Mouse (Mus musculus): ENCODE results near the gene Habp4. TPM values are rescaled to one million over a fixed set of nuclear protein-coding genes. Genes with fewer than 3 reads are reported as not detected.

Gene Habp4
- polyA plus RNA-seq, 1 experiment from 2014 or later, result 20.1 TPM

DNA sequence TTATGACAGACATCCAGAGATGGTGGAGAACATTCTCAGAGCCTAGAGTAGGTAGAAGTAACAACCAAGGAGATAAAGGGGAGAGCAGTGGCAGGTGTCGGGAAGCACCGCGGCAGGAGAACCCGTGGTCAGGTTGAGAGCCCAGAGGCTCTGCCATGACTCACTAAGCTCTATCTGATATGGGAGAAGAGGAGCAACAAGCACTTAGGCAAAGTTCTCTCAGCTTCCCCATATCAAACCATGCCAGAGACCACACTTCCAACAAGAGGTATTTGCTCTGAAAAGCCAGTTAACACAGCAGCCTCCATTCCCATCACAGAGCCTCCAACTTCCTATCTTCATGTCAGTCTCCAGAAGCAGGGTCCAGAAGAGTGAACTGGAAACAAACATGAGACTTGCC, 39.3 kb downstream of the Habp4 start:
- H3K27ac ChIP-seq (ENCODE audit: low read depth), result no peak overlapping the region
- 97% methylated on average over 4 of the region's 4 CpGs for WGBS

DNA sequence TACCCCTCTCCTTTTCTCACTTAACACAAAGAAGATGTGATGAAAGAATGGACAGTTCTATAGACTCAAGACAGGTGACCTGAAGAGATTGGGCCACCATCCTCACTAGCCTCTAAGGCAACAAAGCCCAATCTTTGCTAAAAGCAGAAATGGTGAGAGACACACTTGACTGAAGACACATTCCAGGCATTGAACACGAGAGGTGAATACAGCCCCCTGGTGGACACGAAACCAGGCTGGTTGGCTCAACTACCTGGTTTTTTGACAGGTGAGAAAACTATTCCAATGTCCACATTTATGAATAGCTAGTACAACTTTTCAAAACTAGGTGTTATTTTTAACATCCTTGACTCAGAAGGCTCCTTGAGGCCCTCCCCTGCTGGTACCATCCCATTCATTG, 43.1 kb downstream of the Habp4 start:
- H3K4me2 ChIP-seq (ENCODE audit: low read length), result no peak overlapping the region
- H3K36me3 ChIP-seq (ENCODE audit: control insufficient read depth, insufficient read depth, low read length), result peaks cover 3% of the 10 kb centered on the region; the same call in 1 of the 2 replicates
- H3K9me3 ChIP-seq (ENCODE audit: control insufficient read depth, low read length), result no peaks in the 10 kb centered on the region
- no peak for ATAC-seq (replicated peaks; ENCODE audit: low FRiP score, low TSS enrichment, low read depth)
- DNase-seq (ENCODE audit: low spot score), result no peak
- WGBS, result 70% methylated on average over 2 of the region's 2 CpGs
- no peaks in the 10 kb centered on the region for H3K27me3 ChIP-seq (replicated peaks; ENCODE audit: control insufficient read depth, insufficient read depth, low read length)
- no peak overlapping the region for H3K9ac ChIP-seq (ENCODE audit: low read length)
- peaks cover 3% of the 10 kb centered on the region; the same call in 1 of the 2 replicates for H3K4me1 ChIP-seq (replicated peaks; ENCODE audit: control insufficient read depth, insufficient read depth, low read length)
- H3K27ac ChIP-seq (ENCODE audit: low read depth), result no peak overlapping the region
- no peak overlapping the region for H3K4me3 ChIP-seq (ENCODE audit: low read depth, low read length)

More for the DNA sequence above, 39.3 kb downstream of the Habp4 start:
- DNase-seq (ENCODE audit: low spot score), result no peak
- ATAC-seq (replicated peaks; ENCODE audit: low FRiP score, low TSS enrichment, low read depth), result no peak
- peaks cover 8% of the 10 kb centered on the region for H3K36me3 ChIP-seq (ENCODE audit: control insufficient read depth, insufficient read depth, low read length)
- H3K4me1 ChIP-seq (replicated peaks; ENCODE audit: control insufficient read depth, insufficient read depth, low read length), result no peaks in the 10 kb centered on the region
- H3K9ac ChIP-seq (ENCODE audit: low read length), result no peak overlapping the region
- H3K9me3 ChIP-seq (ENCODE audit: control insufficient read depth, low read length), result no peaks in the 10 kb centered on the region
- no peaks in the 10 kb centered on the region for H3K27me3 ChIP-seq (replicated peaks; ENCODE audit: control insufficient read depth, insufficient read depth, low read length)
- H3K4me3 ChIP-seq (ENCODE audit: low read depth, low read length), result no peak overlapping the region
- H3K4me2 ChIP-seq (ENCODE audit: low read length), result no peak overlapping the region

DNA sequence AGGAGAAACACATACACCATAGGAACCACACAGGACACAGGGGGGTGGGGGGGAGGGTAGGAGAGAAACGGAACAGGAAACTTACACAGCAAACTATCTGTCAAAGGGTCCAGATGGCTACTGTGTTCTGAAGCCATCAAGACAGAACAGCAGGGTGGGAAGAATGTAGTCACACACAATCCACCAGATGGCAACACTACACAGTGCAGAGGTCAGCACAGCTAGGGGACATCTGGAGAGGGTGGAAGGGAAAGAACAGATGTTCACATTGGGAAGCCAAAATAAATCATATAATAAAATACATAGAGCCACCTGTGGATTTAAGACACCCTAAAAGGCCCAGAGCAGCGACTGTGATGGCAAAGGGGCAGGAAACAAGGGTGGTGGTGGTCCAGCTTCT, 43.6 kb downstream of the Habp4 start:
- ATAC-seq (replicated peaks; ENCODE audit: low FRiP score, low TSS enrichment, low read depth) (no peak; the same call in 1 of the 2 replicates), DNase-seq (ENCODE audit: low spot score) (no peak)
- Histone ChIP-seq H3K4me1 (replicated peaks; ENCODE audit: control insufficient read depth, insufficient read depth, low read length) (peaks cover 6% of the 10 kb centered on the region; the same call in 1 of the 2 replicates), H3K27ac (ENCODE audit: low read depth) (no peak overlapping the region), H3K4me2 (ENCODE audit: low read length) (no peak overlapping the region), H3K9ac (ENCODE audit: low read length) (no peak overlapping the region), H3K4me3 (ENCODE audit: low read depth, low read length) (no peak overlapping the region), H3K36me3 (ENCODE audit: control insufficient read depth, insufficient read depth, low read length) (peaks cover 3% of the 10 kb centered on the region; the same call in 1 of the 2 replicates), H3K9me3 (ENCODE audit: control insufficient read depth, low read length) (no peaks in the 10 kb centered on the region), H3K27me3 (replicated peaks; ENCODE audit: control insufficient read depth, insufficient read depth, low read length) (no peaks in the 10 kb centered on the region)
- 30% methylated on average over 2 of the region's 2 CpGs for WGBS

DNA sequence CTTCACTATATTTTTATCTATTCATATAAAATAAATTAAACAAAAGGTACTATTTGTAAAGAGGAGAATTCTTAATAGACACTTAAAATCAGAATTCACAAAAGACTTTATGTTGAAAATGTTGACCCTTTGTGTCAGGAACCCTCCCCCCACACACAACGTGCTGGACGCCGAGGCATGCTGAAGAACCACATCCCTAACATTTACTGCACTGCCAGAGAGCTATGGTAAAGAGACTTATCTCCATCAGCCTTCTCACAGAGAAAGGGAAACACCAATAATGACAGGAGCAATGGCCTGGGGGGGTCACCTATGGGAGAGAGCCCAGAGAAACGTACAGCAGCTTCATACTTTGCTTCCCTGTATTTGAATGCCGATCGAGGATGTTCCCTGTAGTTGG, 46.5 kb downstream of the Habp4 start:
- H3K9ac ChIP-seq (ENCODE audit: low read length), result no peak overlapping the region
- WGBS, result 90% methylated on average over 6 of the region's 6 CpGs
- H3K36me3 ChIP-seq (ENCODE audit: control insufficient read depth, insufficient read depth, low read length), result no peaks in the 10 kb centered on the region
- no peak for ATAC-seq (replicated peaks; ENCODE audit: low FRiP score, low TSS enrichment, low read depth)
- peaks cover 6% of the 10 kb centered on the region; the same call in 1 of the 2 replicates for H3K4me1 ChIP-seq (replicated peaks; ENCODE audit: control insufficient read depth, insufficient read depth, low read length)
- no peak overlapping the region for H3K27ac ChIP-seq (ENCODE audit: low read depth)
- H3K27me3 ChIP-seq (replicated peaks; ENCODE audit: control insufficient read depth, insufficient read depth, low read length), result no peaks in the 10 kb centered on the region
- H3K4me2 ChIP-seq (ENCODE audit: low read length), result no peak overlapping the region
- no peak for DNase-seq (ENCODE audit: low spot score)
- no peak overlapping the region for H3K4me3 ChIP-seq (ENCODE audit: low read depth, low read length)
- H3K9me3 ChIP-seq (ENCODE audit: control insufficient read depth, low read length), result no peaks in the 10 kb centered on the region

DNA sequence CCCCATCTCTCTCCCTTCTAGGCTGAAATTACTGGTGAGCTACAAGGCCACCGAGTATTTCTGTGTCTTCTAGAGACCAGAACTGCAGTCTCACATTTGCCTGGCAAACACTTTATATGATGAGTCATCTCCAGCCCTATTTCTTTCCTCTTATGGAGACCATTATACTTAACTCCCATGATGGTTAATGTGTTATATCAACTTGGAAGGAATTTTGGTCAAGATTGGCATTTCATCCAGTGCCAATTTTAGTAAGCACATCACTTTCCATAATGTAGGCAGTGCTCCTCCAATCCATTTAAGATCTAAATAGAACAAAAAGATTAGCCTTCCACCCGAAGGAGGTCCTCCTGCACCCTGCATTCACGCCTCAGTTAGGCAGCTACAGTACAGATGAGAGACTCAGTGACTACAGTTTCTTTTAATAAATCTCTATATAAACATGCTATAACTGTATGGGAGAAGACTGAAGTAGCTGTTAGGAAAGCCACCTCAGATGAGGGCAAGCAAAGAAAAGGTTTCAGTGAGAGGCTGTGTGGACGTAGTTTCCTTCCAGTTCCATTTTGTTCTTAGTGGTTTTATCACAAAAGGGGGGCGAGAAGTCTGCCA, 50.5 kb downstream of the Habp4 start:
- Histone ChIP-seq H3K27me3 (replicated peaks; ENCODE audit: control insufficient read depth, insufficient read depth, low read length) (no peaks in the 10 kb centered on the region), H3K4me2 (ENCODE audit: low read length) (no peak overlapping the region), H3K4me1 (replicated peaks; ENCODE audit: control insufficient read depth, insufficient read depth, low read length) (peaks cover 6% of the 10 kb centered on the region; the same call in 1 of the 2 replicates), H3K9ac (ENCODE audit: low read length) (no peak overlapping the region), H3K36me3 (ENCODE audit: control insufficient read depth, insufficient read depth, low read length) (no peaks in the 10 kb centered on the region), H3K27ac (ENCODE audit: low read depth) (no peak overlapping the region), H3K4me3 (ENCODE audit: low read depth, low read length) (no peak overlapping the region), H3K9me3 (ENCODE audit: control insufficient read depth, low read length) (no peaks in the 10 kb centered on the region)
- WGBS, result 86% methylated on average over 5 of the region's 5 CpGs
- DNase-seq (ENCODE audit: low spot score) (no peak), ATAC-seq (replicated peaks; ENCODE audit: low FRiP score, low TSS enrichment, low read depth) (no peak)

DNA sequence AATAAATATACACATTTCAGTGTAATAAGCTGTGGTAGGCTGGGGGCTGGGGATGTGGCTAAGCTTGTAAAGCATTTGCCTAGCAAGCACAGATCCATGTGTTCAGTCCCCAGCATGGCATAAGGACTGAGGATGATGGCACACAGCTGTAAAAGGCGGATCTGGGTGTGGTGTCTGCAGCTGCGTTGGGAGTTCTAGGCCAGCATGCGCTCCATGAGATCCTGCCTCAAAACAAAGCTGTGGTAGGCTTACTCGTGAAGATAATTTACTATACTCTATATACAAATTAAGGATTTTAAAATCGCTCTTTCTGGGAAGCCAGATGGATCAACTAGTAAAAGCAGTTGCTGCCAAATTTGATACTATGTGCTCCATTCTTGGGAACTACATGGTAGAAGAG, 53.3 kb downstream of the Habp4 start:
- Histone ChIP-seq H3K36me3 (ENCODE audit: control insufficient read depth, insufficient read depth, low read length) (no peaks in the 10 kb centered on the region), H3K4me3 (ENCODE audit: low read depth, low read length) (no peak overlapping the region), H3K9ac (ENCODE audit: low read length) (no peak overlapping the region), H3K4me1 (replicated peaks; ENCODE audit: control insufficient read depth, insufficient read depth, low read length) (0 out of 2 replicates have a peak, but pooled peaks cover 1% of the 10 kb centered on the region), H3K9me3 (ENCODE audit: control insufficient read depth, low read length) (no peaks in the 10 kb centered on the region), H3K27ac (ENCODE audit: low read depth) (no peak overlapping the region), H3K4me2 (ENCODE audit: low read length) (no peak overlapping the region), H3K27me3 (replicated peaks; ENCODE audit: control insufficient read depth, insufficient read depth, low read length) (no peaks in the 10 kb centered on the region)
- ATAC-seq (replicated peaks; ENCODE audit: low FRiP score, low TSS enrichment, low read depth) (no peak), DNase-seq (ENCODE audit: low spot score) (no peak)
- 93% methylated on average over 5 of the region's 5 CpGs for WGBS

DNA sequence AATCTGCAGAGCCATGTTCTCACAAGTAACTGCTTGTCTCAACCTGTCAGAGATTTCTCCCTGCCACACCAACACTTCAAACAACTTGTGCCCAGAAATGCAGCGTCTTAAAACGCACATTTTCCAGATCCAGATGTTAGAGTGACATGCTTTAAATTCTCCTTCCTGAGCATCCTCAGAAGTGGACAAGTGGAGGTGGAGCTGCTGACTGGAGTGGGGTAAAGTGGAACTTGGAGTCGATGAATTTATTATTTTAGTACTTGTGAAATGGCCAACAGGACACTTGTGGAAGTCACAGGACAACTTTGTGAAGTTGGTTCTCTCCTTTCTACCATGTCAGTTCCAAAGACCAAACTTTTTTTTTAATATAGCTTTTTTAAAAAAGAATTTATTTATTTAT, 64.1 kb downstream of the Habp4 start:
- Histone ChIP-seq H3K9ac (ENCODE audit: low read length) (no peak overlapping the region), H3K36me3 (ENCODE audit: control insufficient read depth, insufficient read depth, low read length) (no peaks in the 10 kb centered on the region), H3K27me3 (replicated peaks; ENCODE audit: control insufficient read depth, insufficient read depth, low read length) (no peaks in the 10 kb centered on the region), H3K4me2 (ENCODE audit: low read length) (no peak overlapping the region), H3K4me1 (replicated peaks; ENCODE audit: control insufficient read depth, insufficient read depth, low read length) (no peaks in the 10 kb centered on the region), H3K27ac (ENCODE audit: low read depth) (no peak overlapping the region), H3K9me3 (ENCODE audit: control insufficient read depth, low read length) (no peaks in the 10 kb centered on the region), H3K4me3 (ENCODE audit: low read depth, low read length) (no peak overlapping the region)
- no peak for DNase-seq (ENCODE audit: low spot score)
- WGBS, result 74% methylated on average over 3 of the region's 3 CpGs
- no peak for ATAC-seq (replicated peaks; ENCODE audit: low FRiP score, low TSS enrichment, low read depth)

DNA sequence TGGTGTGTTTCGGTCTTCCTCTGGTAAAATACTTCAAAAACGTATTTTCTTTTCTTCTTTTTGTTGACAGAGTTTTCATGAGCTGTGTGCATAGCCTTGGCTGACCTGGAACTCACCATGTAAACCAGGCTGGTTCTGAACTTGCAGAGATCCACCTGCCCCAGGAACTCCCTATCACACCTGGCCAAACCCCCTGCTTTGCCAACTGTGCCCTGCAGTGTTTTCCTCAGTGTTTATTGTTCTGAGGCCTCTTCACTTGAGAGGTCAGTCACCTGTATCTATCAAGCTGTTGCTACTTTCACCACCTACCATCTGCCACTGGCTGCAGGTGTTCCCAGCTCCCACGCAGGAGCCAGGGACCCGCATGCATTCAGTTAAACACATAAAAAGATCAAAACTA, 65.1 kb downstream of the Habp4 start:
- no peaks in the 10 kb centered on the region for H3K9me3 ChIP-seq (ENCODE audit: control insufficient read depth, low read length)
- H3K9ac ChIP-seq (ENCODE audit: low read length), result no peak overlapping the region
- no peaks in the 10 kb centered on the region for H3K4me1 ChIP-seq (replicated peaks; ENCODE audit: control insufficient read depth, insufficient read depth, low read length)
- 89% methylated on average over 4 of the region's 4 CpGs for WGBS
- no peak overlapping the region for H3K4me2 ChIP-seq (ENCODE audit: low read length)
- ATAC-seq (replicated peaks; ENCODE audit: low FRiP score, low TSS enrichment, low read depth) (no peak), DNase-seq (ENCODE audit: low spot score) (no peak)
- H3K4me3 ChIP-seq (ENCODE audit: low read depth, low read length), result no peak overlapping the region
- no peaks in the 10 kb centered on the region for H3K36me3 ChIP-seq (ENCODE audit: control insufficient read depth, insufficient read depth, low read length)
- H3K27me3 ChIP-seq (replicated peaks; ENCODE audit: control insufficient read depth, insufficient read depth, low read length), result no peaks in the 10 kb centered on the region
- H3K27ac ChIP-seq (ENCODE audit: low read depth), result no peak overlapping the region

DNA sequence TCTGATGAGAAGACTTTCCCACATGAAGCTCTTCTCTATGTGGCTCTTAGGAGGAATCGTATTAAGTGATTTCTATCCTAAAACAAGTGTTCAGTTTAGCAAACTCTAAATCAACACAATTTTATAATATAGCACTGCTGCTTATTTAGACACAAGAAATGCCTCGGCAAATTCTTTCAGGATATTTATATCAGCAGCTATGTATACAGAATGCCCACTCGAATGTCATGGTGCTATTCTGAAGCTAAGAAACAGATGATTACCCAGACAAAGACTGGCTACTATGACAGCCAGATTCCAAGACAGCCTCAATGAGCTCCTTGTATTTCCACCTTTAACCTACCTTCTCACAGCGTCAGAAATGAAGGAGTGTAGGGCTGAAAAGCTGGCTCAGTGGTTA, 71.5 kb downstream of the Habp4 start:
- no peaks in the 10 kb centered on the region for H3K36me3 ChIP-seq (ENCODE audit: control insufficient read depth, insufficient read depth, low read length)

More for the DNA sequence above, 71.5 kb downstream of the Habp4 start:
- no peak for DNase-seq (ENCODE audit: low spot score)
- Histone ChIP-seq H3K27me3 (replicated peaks; ENCODE audit: control insufficient read depth, insufficient read depth, low read length) (no peaks in the 10 kb centered on the region), H3K4me3 (ENCODE audit: low read depth, low read length) (no peak overlapping the region), H3K9ac (ENCODE audit: low read length) (no peak overlapping the region), H3K4me1 (replicated peaks; ENCODE audit: control insufficient read depth, insufficient read depth, low read length) (no peaks in the 10 kb centered on the region; the same call in 1 of the 2 replicates), H3K27ac (ENCODE audit: low read depth) (no peak overlapping the region), H3K4me2 (ENCODE audit: low read length) (no peak overlapping the region), H3K9me3 (ENCODE audit: control insufficient read depth, low read length) (no peaks in the 10 kb centered on the region)
- ATAC-seq (replicated peaks; ENCODE audit: low FRiP score, low TSS enrichment, low read depth), result no peak
- 78% methylated on average over 4 of the region's 4 CpGs for WGBS

All from intestine, embryonic 14.5 days (tissue).